Mouse (Mus musculus): Measurements from ENCODE around the gene Gm5460. TPM values are rescaled to one million over a fixed set of nuclear protein-coding genes. Genes with fewer than 3 reads are reported as not detected.

The Gm5460 gene
- total and polyA plus RNA-seq, 2 experiments from 2014 or later: not detected

DNA sequence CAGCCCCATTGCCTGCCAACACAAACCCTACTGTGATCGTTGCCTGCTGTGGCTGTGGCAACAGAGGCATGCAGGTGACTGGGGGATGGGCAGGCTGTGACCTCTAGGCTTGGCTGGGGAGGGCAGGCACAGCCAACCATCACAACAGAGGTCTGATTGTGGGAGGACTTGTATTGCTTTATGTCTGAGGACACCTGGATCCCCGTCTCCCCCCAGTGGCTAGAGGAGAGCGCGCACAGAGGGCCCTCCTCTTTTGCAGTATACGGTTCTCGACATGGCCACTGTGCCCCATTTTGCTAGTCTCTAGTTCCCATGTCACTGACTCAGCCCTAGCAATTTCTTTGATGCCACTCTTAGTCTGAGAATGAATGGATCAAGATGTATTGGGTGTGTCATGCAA lies 55.1 kb downstream of the Gm5460 start:
- TF ChIP-seq CTCF (IDR thresholded peaks at IDR 0.05; ENCODE audit: low read depth): no peak
- ATAC-seq: no peak
- H3K4me2 ChIP-seq (ENCODE audit: low read depth): no peak overlapping the region
- no peak overlapping the region for H3K9ac ChIP-seq
- H3K27me3 ChIP-seq (ENCODE audit: insufficient read depth, low read length): no peaks in the 10 kb centered on the region
- H3K27ac ChIP-seq (ENCODE audit: low read depth, low read length): no peak overlapping the region
- WGBS: 61% methylated on average over 6 of the region's 6 CpGs
- DNase-seq: no peak
- H3K4me1 ChIP-seq (ENCODE audit: insufficient read depth): no peaks in the 10 kb centered on the region
- H3K4me3 ChIP-seq (ENCODE audit: low read depth, low read length): no peak overlapping the region
- H3K36me3 ChIP-seq (ENCODE audit: insufficient read depth): no peaks in the 10 kb centered on the region
- no peaks in the 10 kb centered on the region for H3K9me3 ChIP-seq (ENCODE audit: low read length)

DNA sequence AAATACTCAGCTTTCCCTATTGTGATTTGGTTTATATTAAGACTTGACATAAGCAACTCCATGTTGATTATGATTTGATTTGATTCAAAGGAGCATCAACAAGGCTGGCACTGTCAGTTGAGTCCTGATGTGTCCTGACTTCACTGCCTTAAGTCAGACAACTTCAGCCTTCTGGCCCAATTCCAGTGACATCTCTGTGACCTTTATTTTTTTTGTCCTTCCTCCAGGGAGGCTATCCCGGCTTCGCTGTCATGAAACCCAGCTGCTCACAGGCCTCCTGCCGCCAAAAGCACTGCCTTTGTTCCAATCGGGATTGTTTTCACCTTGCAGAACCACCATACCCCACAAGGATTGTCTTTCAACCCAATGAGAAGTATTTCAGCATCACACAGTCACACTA lies 58.8 kb downstream of the Gm5460 start:
- Histone ChIP-seq H3K9ac (no peak overlapping the region), H3K27ac (ENCODE audit: low read depth, low read length) (no peak overlapping the region), H3K27me3 (ENCODE audit: insufficient read depth, low read length) (no peaks in the 10 kb centered on the region), H3K4me2 (ENCODE audit: low read depth) (no peak overlapping the region), H3K36me3 (ENCODE audit: insufficient read depth) (no peaks in the 10 kb centered on the region), H3K4me1 (ENCODE audit: insufficient read depth) (no peaks in the 10 kb centered on the region), H3K4me3 (ENCODE audit: low read depth, low read length) (no peak overlapping the region), H3K9me3 (ENCODE audit: low read length) (no peaks in the 10 kb centered on the region)
- DNase-seq (no peak), ATAC-seq (no peak)
- WGBS: 61% methylated on average over 4 of the region's 4 CpGs
- no peak for TF ChIP-seq CTCF (IDR thresholded peaks at IDR 0.05; ENCODE audit: low read depth)

DNA sequence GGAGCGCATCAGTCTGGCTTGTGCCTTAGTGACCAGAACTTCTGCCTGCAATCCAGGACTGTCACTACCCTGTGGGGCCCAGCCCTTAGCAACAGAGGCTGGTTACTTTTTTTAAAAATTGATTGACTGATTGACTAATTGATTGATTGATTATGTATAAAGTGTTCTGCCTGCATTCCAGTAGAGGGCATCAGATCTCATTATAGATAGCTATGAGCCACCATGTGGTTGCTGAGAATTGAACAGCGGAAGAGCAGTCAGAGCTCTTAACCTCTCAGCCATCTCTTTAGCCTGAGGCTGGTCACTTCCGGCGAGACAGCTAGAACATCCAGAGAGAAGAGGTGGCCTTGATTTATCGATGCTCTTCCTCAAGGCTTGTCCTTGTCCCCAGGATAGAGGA lies 60.7 kb downstream of the Gm5460 start:
- no peak for ATAC-seq
- no peak overlapping the region for H3K4me2 ChIP-seq (ENCODE audit: low read depth)
- no peak overlapping the region for H3K9ac ChIP-seq
- no peaks in the 10 kb centered on the region for H3K36me3 ChIP-seq (ENCODE audit: insufficient read depth)
- WGBS: 72% methylated on average over 5 of the region's 5 CpGs
- H3K27ac ChIP-seq (ENCODE audit: low read depth, low read length): no peak overlapping the region
- peak; percentile 53; the same call in 1 of the 2 replicates for TF ChIP-seq CTCF (IDR thresholded peaks at IDR 0.05; ENCODE audit: low read depth)
- no peaks in the 10 kb centered on the region for H3K4me1 ChIP-seq (ENCODE audit: insufficient read depth)
- no peak for DNase-seq
- no peak overlapping the region for H3K4me3 ChIP-seq (ENCODE audit: low read depth, low read length)
- H3K27me3 ChIP-seq (ENCODE audit: insufficient read depth, low read length): no peaks in the 10 kb centered on the region; the same call in 1 of the 2 replicates
- H3K9me3 ChIP-seq (ENCODE audit: low read length): no peaks in the 10 kb centered on the region

DNA sequence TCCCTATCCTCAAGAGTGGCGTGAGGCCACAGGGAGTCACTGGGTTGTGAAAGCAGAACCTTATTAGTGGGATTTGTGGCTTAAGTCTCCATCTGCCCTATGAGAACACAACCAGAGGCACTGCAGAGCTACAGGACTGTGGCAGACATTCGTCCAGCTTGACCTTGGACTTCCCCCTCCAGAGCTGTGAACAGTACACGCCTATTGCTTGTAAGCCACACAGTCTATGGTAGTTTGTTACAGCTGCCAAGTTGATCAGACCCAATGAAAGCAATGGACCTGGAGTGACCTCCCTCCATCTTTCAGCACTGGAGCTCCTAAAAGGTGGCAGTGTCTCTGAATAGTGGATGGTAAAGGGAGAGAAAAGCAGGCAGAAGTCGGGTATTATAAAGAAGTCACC lies 61.7 kb downstream of the Gm5460 start:
- H3K9me3 ChIP-seq (ENCODE audit: low read length): no peaks in the 10 kb centered on the region
- no peak for TF ChIP-seq CTCF (IDR thresholded peaks at IDR 0.05; ENCODE audit: low read depth)
- H3K27me3 ChIP-seq (ENCODE audit: insufficient read depth, low read length): no peaks in the 10 kb centered on the region; the same call in 1 of the 2 replicates
- no peak overlapping the region for H3K9ac ChIP-seq
- H3K27ac ChIP-seq (ENCODE audit: low read depth, low read length): no peak overlapping the region
- DNase-seq: no peak
- no peaks in the 10 kb centered on the region for H3K4me1 ChIP-seq (ENCODE audit: insufficient read depth)
- H3K4me3 ChIP-seq (ENCODE audit: low read depth, low read length): no peak overlapping the region
- ATAC-seq: no peak
- 80% methylated on average over 4 of the region's 4 CpGs for WGBS
- no peaks in the 10 kb centered on the region for H3K36me3 ChIP-seq (ENCODE audit: insufficient read depth)
- H3K4me2 ChIP-seq (ENCODE audit: low read depth): no peak overlapping the region

DNA sequence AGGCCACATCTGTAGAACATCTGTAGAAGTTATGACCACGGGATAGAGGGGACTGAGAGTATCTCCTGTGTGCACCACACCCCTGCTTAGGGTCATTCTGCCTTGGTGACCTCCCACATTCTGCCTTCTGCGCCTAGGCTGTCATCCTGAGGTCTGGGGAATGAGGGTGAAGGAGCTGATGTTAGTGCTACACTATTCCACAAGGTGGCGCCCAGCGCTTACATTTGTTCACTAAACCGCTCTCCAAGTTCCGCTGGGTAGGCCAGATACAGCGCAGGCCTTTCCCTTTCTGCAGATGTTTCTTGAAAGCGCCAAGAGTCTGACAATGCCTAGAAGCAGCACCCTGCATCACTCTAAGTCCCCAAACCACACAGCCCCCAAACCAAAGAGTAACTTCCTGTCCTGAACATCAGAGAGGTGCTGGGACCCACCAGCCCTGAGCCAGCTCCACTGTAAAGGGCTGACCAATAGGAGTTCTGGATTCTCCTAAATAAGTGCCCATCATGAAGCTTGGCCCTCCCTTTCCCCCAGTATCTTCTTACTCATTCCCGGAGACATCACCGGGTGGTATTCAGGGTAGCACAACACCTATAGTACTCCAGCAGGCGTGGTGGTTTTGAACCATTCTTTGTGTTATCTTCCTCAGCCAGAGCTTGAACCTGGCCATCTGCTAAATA lies 63.9 kb downstream of the Gm5460 start:
- Histone ChIP-seq H3K4me1 (ENCODE audit: insufficient read depth) (no peaks in the 10 kb centered on the region), H3K27me3 (ENCODE audit: insufficient read depth, low read length) (no peaks in the 10 kb centered on the region; the same call in 1 of the 2 replicates), H3K27ac (ENCODE audit: low read depth, low read length) (no peak overlapping the region), H3K4me2 (ENCODE audit: low read depth) (no peak overlapping the region), H3K36me3 (ENCODE audit: insufficient read depth) (no peaks in the 10 kb centered on the region), H3K9me3 (ENCODE audit: low read length) (no peaks in the 10 kb centered on the region), H3K9ac (no peak overlapping the region), H3K4me3 (ENCODE audit: low read depth, low read length) (no peak overlapping the region)
- peak; percentile 93 for TF ChIP-seq CTCF (IDR thresholded peaks at IDR 0.05; ENCODE audit: low read depth)
- ATAC-seq (peak; percentile 92), DNase-seq (peak; percentile 93)
- 12% methylated on average over 11 of the region's 11 CpGs for WGBS

DNA sequence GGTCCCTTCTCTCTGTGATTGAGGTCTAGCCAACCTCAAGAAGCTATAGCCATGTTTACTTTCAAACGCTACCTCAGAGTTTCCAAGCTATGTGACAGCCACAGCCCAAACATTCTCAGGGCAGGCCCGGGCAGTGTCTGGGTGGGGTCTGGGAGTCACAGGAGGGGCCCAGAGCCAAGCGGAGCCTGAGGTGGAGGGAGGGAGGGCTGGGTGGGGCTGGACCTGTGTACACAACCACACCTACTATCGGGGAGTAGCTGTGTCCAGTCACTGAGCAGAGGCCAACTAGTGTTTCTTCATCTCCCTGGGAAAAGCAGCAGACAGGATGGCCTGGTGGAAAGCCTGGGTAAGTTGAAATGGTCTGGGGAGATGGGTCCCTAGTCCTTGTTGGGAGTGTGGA lies 69.2 kb downstream of the Gm5460 start, which contains the start of gene Anxa8:
TSS of gene Anxa8 (plus strand) at position 251 of the 400 bp plus-strand sequence.
- Histone ChIP-seq H3K9ac (no peak within 1 kb of the TSS), H3K4me3 (ENCODE audit: low read depth, low read length) (no peak within 1 kb of the TSS), H3K27ac (ENCODE audit: low read depth, low read length) (no peak within 1 kb of the TSS), H3K9me3 (ENCODE audit: low read length) (no peaks in the 10 kb centered on the region), H3K36me3 (ENCODE audit: insufficient read depth) (no peaks in the 10 kb centered on the region), H3K4me2 (ENCODE audit: low read depth) (no peak within 1 kb of the TSS), H3K27me3 (ENCODE audit: insufficient read depth, low read length) (no peaks in the 10 kb centered on the region; the same call in 1 of the 2 replicates), H3K4me1 (ENCODE audit: insufficient read depth) (no peaks in the 10 kb centered on the region)
- DNase-seq (no peak), ATAC-seq (no peak)
- no peak for TF ChIP-seq CTCF (IDR thresholded peaks at IDR 0.05; ENCODE audit: low read depth)
- 71% methylated on average over 4 of the region's 4 CpGs for WGBS

DNA sequence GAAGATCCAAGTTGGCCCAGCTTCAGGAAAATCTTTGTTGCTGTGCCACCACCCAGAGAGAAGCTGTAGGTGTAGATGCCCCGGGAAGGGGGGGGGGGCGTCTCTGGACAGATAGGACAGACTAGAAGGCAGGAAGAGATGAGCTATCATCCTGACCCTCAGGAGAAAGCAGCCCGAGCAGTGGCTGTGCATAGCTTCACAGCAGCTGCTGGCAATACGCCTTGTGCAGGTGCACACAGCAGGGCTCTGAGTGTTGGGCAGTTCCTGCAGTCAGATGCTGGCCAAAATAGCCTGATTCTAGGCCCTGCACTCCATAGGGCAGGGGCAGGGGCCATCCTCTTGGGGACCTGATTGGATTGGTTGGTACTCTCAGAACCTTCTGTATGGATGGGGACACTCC lies 70.2 kb downstream of the Gm5460 start:
- Histone ChIP-seq H3K9ac (no peak overlapping the region), H3K4me1 (ENCODE audit: insufficient read depth) (no peaks in the 10 kb centered on the region), H3K4me2 (ENCODE audit: low read depth) (no peak overlapping the region), H3K27ac (ENCODE audit: low read depth, low read length) (no peak overlapping the region), H3K36me3 (ENCODE audit: insufficient read depth) (no peaks in the 10 kb centered on the region), H3K9me3 (ENCODE audit: low read length) (no peaks in the 10 kb centered on the region), H3K4me3 (ENCODE audit: low read depth, low read length) (no peak overlapping the region), H3K27me3 (ENCODE audit: insufficient read depth, low read length) (no peaks in the 10 kb centered on the region)
- no peak for DNase-seq
- 53% methylated on average over 4 of the region's 4 CpGs for WGBS
- TF ChIP-seq CTCF (IDR thresholded peaks at IDR 0.05; ENCODE audit: low read depth): no peak
- no peak for ATAC-seq
